Mouse (Mus musculus) lung, adult 10 weeks (tissue): ENCODE results near the gene Plaa. TPM values are rescaled to one million over a fixed set of nuclear protein-coding genes. Genes with fewer than 3 reads are reported as not detected.

Experiments used
- polyA plus RNA-seq: library from polyadenylated mRNA; stranded (reverse); fragments of 350-450 nt; fragmentation: Illumina TruSeq; extraction: RNeasy Lipid Tissue Mini Kit (QIAGEN cat#74804); gene quantifications from one replicate; pipeline ENCODE4 v1.2.3, GENCODE M21; 2014; ENCODE audit warnings: low read depth, low replicate concordance; ENCODE audit not compliant: insufficient read depth

Plaa gene
- polyA plus RNA-seq, result 17.0 TPM

GRCm38 (mm10) chr4:94603031-94603629 lies at the start of gene Plaa:
Plaa (minus strand) TSS chr4:94603244.

GRCm38 (mm10) chr4:94649920-94650319 lies 46.9 kb upstream of the Plaa start, which contains the start of gene Lrrc19:
Lrrc19 (minus strand) TSS chr4:94650144.

GRCm38 (mm10) chr4:94613972-94614626 lies 11.1 kb upstream of the Plaa start, which contains the start of gene Ift74:
Ift74 (plus strand) TSS chr4:94614491.

GRCm38 (mm10) chr4:94556265-94557054 lies 46.6 kb downstream of the Plaa start, which contains the start of the genes Gm10306 and Caap1:
Gm10306 (plus strand) TSS chr4:94556546.
Caap1 (minus strand) TSS chr4:94556796.

Other genes with a start within 250 kb of the Plaa start
- not detected for gene Gm10306, start 46.7 kb downstream of the Plaa start, polyA plus RNA-seq
- gene Caap1, start 46.4 kb downstream of the Plaa start, polyA plus RNA-seq, result 5.3 TPM
- gene Ift74, start 11.2 kb upstream of the Plaa start, polyA plus RNA-seq, result 10.2 TPM
- gene Lrrc19, start 46.9 kb upstream of the Plaa start, polyA plus RNA-seq, result not detected
- gene Tek, start 136.0 kb upstream of the Plaa start, polyA plus RNA-seq, result 80.5 TPM